Mouse (Mus musculus) adrenal gland, postnatal 25 days (tissue): ENCODE measurements at regions not wholly inside any gene's neighbourhood (a gene's known extent, or its start where the extent isn't known, plus 50 kb on each side); places are given as distances from the start of the nearest gene placed in this dataset.

Experiments used
- DNase-seq: peaks from one replicate; pipeline ENCODE4 v3.0.0; 2021; ENCODE audit warnings: mixed read lengths

- no peak for DNase-seq
Measured at GRCm38 (mm10) chr10:70739348-70739966, 83.7 kb upstream of the Phyhipl start.

DNA sequence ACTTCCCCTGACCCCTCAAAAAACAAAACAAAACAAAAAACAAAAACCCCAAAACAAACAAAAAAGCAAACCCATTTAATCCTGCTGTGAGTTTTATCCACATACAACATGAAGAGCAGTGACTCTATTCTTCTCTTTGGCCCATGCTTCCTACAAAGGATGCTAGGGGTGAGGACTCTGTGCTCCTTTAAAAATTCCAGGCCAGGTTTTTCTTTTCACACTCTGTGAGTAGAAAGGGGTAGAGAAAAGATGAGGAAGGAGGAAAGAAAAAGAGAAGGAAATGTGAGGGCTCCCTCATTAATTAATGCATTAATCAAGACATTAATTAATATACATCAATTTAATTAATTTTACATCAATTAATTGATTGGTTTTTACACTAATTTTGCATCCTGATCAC lies 82.9 kb upstream of the Phyhipl start:
- DNase-seq = no peak

- no peak for DNase-seq
Measured at GRCm38 (mm10) chr10:70733956-70734355, 78.2 kb upstream of the Phyhipl start.

DNA sequence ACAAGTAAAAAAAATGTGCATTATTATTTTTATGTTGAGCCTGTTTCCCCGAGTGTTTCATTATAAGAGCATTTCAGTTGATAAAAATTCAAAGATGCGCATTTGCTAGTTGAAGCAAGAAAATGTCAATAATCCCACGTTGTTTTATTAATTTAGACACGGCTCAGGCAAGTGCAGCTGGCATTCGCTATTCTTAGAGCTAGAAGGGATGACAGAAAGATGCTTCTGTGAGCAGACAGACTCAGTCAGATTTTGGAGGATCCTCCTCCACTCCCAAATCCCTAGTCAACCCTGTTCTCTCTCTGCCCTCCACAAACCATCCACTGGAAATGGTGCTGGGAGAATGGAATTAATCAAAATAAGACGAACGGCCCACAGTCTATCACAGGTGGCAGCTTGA lies 77.7 kb upstream of the Phyhipl start:
- DNase-seq = no peak

DNA sequence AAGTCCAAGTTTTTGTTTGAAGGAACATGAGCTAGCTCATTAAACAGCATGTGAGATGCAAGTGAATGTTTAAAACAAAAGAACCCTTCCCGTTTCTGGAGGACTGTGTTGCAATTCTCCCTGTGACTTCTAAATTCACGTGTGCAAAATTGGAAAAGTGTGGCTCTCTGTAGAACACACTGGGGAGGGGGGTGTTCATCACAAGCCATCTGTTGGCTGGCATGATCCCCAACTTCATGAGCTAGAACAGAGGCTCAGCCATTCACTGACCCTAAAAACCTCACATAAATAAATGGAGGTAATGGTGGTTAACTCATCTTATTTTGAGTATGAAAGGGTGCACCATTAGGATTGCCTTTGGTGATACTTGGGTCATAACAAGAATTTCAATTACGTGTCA lies 69.3 kb upstream of the Phyhipl start:
- no peak for DNase-seq

DNA sequence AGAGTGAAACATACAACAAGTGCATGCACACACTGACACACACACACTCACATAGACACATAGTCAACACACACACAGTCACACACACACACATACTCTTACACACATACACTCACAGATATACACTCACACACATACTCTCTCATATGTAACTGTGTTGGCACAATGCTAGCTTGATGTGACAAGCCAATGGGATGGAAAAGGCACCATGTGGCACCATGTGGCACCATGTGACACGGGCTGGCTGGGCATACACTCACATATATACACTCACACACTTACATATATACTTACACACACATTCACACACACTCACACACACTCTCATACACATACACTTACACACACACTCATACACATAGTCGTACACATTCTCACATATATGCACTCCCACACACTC lies 67.0 kb upstream of the Phyhipl start:
- no peak for DNase-seq

DNA sequence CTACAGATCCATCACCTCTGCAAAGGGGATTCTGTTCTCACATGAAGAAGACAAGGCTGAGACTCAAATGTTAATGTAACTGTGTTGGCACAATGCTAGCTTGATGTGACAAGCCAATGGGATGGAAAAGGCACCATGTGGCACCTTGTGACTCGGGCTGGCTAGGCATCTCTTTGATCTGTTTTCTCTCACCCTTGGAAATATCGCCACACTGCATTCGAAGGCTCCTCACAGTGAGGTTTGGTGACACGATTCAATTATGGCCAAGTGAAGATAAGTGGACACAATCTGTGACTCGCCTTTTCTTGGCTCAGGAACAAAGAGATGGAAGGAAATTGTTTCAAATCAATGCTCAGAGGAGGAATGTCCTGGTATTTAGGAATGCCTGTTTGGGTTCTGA lies 66.6 kb upstream of the Phyhipl start:
- DNase-seq = no peak

- no peak for DNase-seq
Measured at GRCm38 (mm10) chr10:70717464-70717863, 61.7 kb upstream of the Phyhipl start.

GRCm38 (mm10) chr10:70717025-70717424 lies 61.3 kb upstream of the Phyhipl start:
- no peak for DNase-seq

DNA sequence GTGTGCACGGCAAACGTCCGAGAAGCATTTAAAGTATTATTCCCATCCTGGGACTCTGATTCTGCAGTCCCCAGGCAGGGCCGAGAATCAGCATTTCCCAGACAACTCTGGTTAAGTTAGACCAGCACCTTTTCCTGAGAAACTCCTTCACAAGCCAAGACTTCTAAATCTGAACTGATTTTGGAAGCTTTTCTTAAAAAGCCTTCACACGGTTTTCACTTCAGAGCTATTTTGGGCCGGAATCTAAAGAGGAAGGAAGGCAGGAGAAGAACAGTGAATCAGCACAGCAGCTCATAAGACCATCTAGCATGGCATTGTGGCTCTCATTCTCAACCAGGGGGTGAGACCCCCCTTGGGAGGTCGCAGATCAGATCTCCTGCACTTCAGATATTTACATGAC lies 57.5 kb upstream of the Phyhipl start:
- no peak for DNase-seq

GRCm38 (mm10) chr10:70708806-70709205 lies 53.0 kb upstream of the Phyhipl start:
- DNase-seq = no peak
